Mouse (Mus musculus) heart, postnatal 25 days (tissue): ENCODE measurements around the gene Nsmce4a. TPM values are rescaled to one million over a fixed set of nuclear protein-coding genes. Genes with fewer than 3 reads are reported as not detected.
"Not testable (repeated sequence)": the region's sequence is repeated elsewhere in the genome, so short reads cannot be mapped to it uniquely, and the experiment has no call there.

ENCODE experiments used
- DNase-seq: peaks from one replicate; pipeline ENCODE4 v3.0.0; 2022; ENCODE audit warnings: low spot score
- intact Hi-C: fragments of 180-260 bp; cut with DNase I; formaldehyde crosslinking; loops from one replicate; pipeline ENCODE4 v1.15.1; 2025
- total RNA-seq, 2 experiments: library from RNA; stranded (reverse); gene quantifications; 2 replicates each; pipeline ENCODE4 v1.2.3; 2021

Nsmce4a gene
- total RNA-seq, 2 experiments from 2014 or later, result 38.5 to 46.1 TPM

GRCm38 (mm10) chr7:130545893-130546292 lies 27.0 kb downstream of the Nsmce4a start:
- DNase-seq, result no peak
- intact Hi-C loops, result loop anchor here (5.0 kb wide), 2 partner anchors 51 to 126 kb away; no protein-coding TSS in a partner anchor

GRCm38 (mm10) chr7:130545401-130545800 lies 27.5 kb downstream of the Nsmce4a start:
- intact Hi-C loops, result loop anchor here (5.0 kb wide), 2 partner anchors 52 to 127 kb away; no protein-coding TSS in a partner anchor
- DNase-seq, result no peak

DNA sequence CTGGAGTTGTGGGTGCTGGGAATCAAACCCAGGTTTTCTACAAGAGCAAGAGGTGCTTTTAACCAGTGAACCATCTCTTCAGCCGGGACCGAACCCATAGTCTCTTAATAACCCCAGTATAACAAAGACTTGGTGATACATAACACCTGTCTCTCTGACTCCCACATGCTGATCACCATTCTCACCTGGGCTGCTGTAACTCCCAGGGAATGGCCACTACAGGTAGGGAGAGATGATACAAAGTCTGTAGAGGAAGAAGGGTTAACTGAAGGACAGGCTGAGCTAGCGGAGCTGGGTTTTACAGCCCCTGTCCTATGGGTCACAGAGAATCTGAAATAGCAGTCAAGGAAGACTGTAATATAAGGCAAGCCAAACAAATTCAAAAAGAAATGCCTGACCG lies 29.7 kb downstream of the Nsmce4a start:
- intact Hi-C loops, result no loop called here
- DNase-seq, result no peak

GRCm38 (mm10) chr7:130540176-130540575 lies 32.7 kb downstream of the Nsmce4a start:
- no peak for DNase-seq
- intact Hi-C loops, result no loop called here

DNA sequence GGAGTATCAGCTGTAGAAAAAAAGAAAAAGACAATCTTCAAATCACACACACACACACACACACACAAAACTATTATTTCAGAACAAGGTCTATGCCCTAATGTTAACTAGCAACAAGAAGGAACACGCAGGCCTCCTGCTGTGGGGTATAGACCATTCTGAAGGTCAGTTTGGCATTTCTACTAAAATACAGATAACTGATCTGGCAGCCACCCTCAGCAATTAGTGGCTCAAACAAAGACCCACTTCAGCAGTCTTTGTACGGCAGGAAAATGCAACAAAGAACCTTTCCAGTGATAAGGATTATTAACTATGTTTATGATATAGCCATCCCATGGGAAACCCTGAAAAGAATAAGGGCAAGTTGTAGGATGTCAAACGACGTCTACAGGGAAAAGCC lies 35.9 kb downstream of the Nsmce4a start:
- intact Hi-C loops, result no loop called here
- DNase-seq, result no peak

DNA sequence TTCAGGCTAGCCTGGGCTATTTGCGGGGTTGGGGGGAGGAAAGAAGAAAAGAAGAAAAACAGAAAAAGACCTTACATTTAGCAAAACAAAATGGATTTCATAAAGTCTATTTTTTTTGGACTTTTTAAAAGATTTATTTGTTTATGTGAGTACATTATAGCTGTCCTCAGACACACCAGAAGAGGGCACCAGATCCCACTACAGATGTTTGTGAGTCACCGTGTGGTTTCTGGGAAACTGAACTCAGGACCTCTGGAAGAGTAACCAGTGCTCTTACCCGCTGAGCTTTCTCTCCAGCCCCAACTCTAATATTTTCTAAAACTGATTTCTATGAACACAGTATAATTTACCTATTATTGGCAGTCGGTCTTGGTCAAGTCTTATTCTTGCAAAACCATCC lies 37.7 kb downstream of the Nsmce4a start:
- intact Hi-C loops, result no loop called here
- no peak for DNase-seq

GRCm38 (mm10) chr7:130533316-130534260 lies 39.3 kb downstream of the Nsmce4a start:
- DNase-seq, result peak; percentile 64
- intact Hi-C loops, result loop anchor here (1.0 to 5.0 kb wide), 2 partner anchors 209 to 229 kb away; no protein-coding TSS in a partner anchor

- intact Hi-C loops, result loop anchor here (5.0 kb wide), 1 partner anchor 211 kb away; no protein-coding TSS in a partner anchor
- DNase-seq, result not testable (repeated sequence)
Measured at GRCm38 (mm10) chr7:130531138-130531537, 41.8 kb downstream of the Nsmce4a start.

DNA sequence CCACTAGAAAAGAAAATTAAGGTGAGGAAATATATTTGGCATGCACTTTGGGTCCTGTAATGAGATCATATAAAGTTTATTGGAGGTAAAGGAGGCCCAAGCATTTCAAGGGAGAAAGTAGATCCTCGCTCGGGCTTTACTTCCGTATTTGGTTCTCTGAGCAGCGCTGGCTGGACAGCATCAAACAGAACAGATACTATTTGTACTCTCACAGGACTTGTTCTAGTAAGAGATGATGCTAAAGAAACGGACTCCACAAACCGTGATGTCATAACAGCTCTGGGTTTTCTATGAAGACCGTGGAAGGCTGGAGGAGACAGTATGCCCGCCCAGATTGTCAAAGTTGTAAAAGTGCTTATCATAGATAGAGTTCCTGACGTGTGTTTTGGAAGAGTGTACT lies 45.6 kb downstream of the Nsmce4a start:
- no peak for DNase-seq
- intact Hi-C loops, result loop anchor here (10.0 kb wide), 1 partner anchor 337 kb away; the partner anchor contains the start of gene Plekha1

GRCm38 (mm10) chr7:130523451-130523850 lies 49.5 kb downstream of the Nsmce4a start:
- intact Hi-C loops, result loop anchor here (10.0 kb wide), 1 partner anchor 341 kb away; the partner anchor contains the start of gene Plekha1
- no peak for DNase-seq

- intact Hi-C loops, result loop anchor here (10.0 kb wide), 1 partner anchor 344 kb away; the partner anchor contains the start of gene Plekha1
- DNase-seq, result no peak
Measured at GRCm38 (mm10) chr7:130520812-130521422, 52.0 kb downstream of the Nsmce4a start.

DNA sequence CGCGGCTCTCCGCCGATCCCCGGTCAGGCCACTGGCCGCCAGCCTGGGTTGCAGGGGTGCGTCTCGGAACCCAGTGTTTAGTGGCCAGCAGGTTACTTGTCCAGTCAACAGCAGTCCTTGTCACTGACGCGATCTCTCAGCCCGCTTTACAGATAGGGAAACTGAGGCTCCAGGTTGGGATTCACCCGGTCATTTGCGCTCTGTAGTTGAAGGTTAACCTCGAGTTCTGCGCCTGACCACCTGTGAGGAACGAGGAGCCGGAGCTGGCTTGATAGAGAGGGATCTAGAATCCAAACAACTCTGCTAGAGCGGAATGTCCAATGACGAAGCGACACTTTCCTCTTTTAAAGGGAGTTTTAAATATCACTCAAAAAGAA lies 52.9 kb downstream of the Nsmce4a start, which contains the start of gene Ate1:
Gene Ate1 (minus strand): TSS at position 321 of the 377 bp plus-strand sequence.
- intact Hi-C loops, result loop anchor here (10.0 kb wide), 1 partner anchor 345 kb away; the partner anchor contains the start of gene Plekha1
- DNase-seq, result no peak

DNA sequence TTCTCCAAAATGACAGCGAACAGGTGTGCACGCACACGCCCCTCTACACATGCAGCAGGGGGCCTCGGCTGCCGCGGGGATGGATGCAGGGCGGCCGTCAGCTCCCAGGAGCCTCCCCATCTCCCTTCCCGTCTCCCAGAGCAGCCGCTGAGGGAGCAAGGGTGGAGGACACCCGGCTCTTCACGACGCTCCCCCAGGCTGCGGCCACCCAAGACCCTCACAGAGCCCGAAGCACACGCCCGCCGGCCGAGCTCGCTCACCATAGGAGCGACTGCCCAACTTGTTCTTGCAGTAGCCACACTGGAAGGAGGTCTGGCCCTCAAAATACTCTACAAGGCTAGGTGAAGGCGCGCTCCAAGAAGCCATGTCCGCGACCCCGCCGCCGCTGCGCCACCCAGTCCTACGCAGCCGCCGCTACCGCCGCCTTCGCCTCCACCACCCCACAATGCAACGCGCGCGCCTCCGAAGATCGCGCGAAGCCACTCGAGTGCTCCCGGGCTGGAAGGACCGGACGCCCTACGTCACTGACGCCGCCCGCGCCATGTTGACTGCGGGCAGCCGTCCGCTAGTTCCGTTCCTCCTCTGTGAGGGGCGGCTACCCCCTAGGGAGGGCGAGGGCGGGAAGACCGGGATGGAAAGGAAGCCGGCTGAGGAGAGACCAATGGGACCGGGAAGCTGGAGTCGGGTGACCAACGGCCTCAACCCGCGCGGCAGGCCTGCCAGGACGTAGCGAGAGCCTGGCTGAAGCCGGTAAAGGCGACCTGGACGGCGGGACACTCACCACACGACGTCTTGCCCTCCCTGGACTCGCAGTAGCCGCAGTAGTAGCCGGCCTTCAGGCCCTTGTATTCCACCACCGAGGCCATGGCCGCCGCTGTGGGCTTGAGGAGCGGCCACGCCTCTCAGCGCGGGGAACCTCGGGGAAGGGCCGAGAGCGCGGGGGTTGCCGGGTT lies 53.5 kb downstream of the Nsmce4a start:
- intact Hi-C loops, result loop anchor here (10.0 kb wide), 1 partner anchor 345 kb away; the partner anchor contains the start of gene Plekha1
- DNase-seq, result peak; percentile 97

DNA sequence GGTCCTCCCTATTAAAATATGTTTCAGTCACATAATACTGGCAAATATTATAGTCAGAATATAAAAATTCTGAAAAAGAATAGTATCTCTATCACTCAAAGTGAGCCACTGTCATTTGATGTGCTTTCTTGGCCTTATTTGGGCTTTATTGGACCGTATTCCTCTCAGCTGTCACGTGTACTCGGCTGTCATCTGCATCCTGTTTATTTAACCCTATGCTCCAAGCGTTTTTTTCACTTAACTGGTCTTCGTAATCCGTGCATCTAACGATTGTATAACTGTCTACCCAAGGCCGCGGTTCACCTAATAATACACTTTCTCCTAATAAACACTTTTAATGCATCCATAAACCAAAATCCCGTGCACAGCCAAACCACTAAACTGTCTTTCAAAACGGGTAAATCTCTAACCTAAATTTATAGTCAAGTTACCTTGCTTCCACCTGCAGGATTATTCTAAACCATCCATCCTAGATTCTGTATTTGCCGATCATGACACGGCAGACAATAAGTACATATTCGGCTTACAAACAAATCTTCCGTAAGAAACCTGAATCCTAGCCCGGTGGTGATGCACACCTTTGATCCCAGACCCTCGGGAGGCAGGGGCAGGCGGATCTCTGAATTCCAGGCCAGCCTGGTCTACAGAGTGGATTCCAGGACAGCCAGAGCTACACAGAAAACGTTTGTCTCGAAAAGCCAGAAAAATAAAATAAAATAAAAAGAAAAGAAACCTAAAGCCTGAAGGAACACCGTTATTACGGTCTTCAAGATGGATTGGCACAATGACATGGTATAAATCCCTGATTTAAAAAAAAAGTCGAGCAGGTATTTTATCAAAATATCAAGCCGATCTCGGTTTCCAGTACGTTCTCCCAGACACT lies 54.5 kb downstream of the Nsmce4a start:
- DNase-seq, result no peak
- intact Hi-C loops, result no loop called here

DNA sequence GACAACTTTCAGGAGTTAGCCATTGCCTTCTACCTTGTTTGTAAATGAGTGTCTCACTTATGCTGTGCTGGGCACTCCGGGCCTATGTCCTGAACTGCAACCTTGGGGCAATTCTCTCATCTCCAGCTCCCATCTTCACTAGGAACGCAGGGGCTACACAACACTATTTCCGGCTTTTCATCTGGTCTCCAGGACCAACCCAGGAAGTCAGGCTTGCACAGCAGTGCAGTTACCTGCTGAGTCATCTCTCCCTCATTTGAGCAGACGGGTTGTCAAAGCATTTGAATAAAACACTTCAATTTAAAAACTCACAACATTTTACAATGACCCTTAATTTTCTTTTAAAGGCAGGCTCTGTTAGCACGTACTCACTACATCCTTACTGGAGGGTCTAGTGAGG lies 62.7 kb downstream of the Nsmce4a start:
- intact Hi-C loops, result no loop called here
- no peak for DNase-seq

GRCm38 (mm10) chr7:130503006-130503405 lies 69.9 kb downstream of the Nsmce4a start:
- DNase-seq, result no peak

GRCm38 (mm10) chr7:130501499-130501898 lies 71.4 kb downstream of the Nsmce4a start:
- intact Hi-C loops, result no loop called here
- no peak for DNase-seq

More at GRCm38 (mm10) chr7:130503006-130503405, 69.9 kb downstream of the Nsmce4a start:
- intact Hi-C loops, result no loop called here

GRCm38 (mm10) chr7:130493346-130493745 lies 79.6 kb downstream of the Nsmce4a start:
- intact Hi-C loops, result no loop called here
- DNase-seq, result no peak
